Comparison of ENCODE assay signal across 9 mouse cellular contexts in genomic region chr9:90164670-90165453, GRCm38 (mm10). TPM values are rescaled to one million over a fixed set of nuclear protein-coding genes. Genes with fewer than 3 reads are reported as not detected.
DNase-seq lines count a peak whose midpoint lies in the region; ATAC-seq and TF ChIP-seq lines count a peak whose summit lies in the region.
"Had no signal": no experiment of that assay in that cellular context is flagged by ENCODE, and none has a peak within 500 bp of the region (broad histone marks: within the 10 kb centered on the region; RNA-seq: fewer than 3 reads in every experiment).

No protein-coding gene starts in this region.

- H3K36me3 ChIP-seq in embryonic facial prominence, embryonic 15.5 days: no peaks in the 10 kb centered on the region
- H3K36me3 ChIP-seq in hindbrain, embryonic 12.5 days: no peaks in the 10 kb centered on the region
- no peaks in the 10 kb centered on the region for H3K36me3 ChIP-seq in midbrain, postnatal 0 days (ENCODE audit: insufficient read depth, low read length)

- no peak overlapping the region for H3K9ac ChIP-seq in embryonic facial prominence, embryonic 15.5 days
- H3K9ac ChIP-seq in hindbrain, embryonic 12.5 days: no peak overlapping the region
- H3K9ac ChIP-seq in midbrain, postnatal 0 days (replicated peaks; ENCODE audit: low read length, poor library complexity, severe bottlenecking): no peak overlapping the region

- peak; percentile 49 for TF ChIP-seq CTCF in layer of hippocampus, adult 2 months (conservative IDR thresholded peaks at IDR 0.05)
- TF ChIP-seq CTCF in midbrain, postnatal 0 days (IDR thresholded peaks at IDR 0.05): no peak

- peak overlapping the region; percentile 90; the same call in 1 of the 2 replicates for H3K4me2 ChIP-seq in embryonic facial prominence, embryonic 15.5 days (replicated peaks)
- H3K4me2 ChIP-seq in hindbrain, embryonic 12.5 days (replicated peaks): peak overlapping the region; percentile 92
- peak overlapping the region; percentile 99; the same call in 1 of the 2 replicates for H3K4me2 ChIP-seq in midbrain, postnatal 0 days (ENCODE audit: low read depth, low read length, poor library complexity, severe bottlenecking)

- no peaks in the 10 kb centered on the region for H3K9me3 ChIP-seq in embryonic facial prominence, embryonic 15.5 days (replicated peaks)
- no peaks in the 10 kb centered on the region for H3K9me3 ChIP-seq in hindbrain, embryonic 12.5 days (replicated peaks)
- no peaks in the 10 kb centered on the region for H3K9me3 ChIP-seq in midbrain, postnatal 0 days (ENCODE audit: low read length)

- DNase-seq in layer of hippocampus, adult 2 months (ENCODE audit: low spot score in 2 of 2): no peak
- no peak for DNase-seq in layer of hippocampus, adult 9-10 months (ENCODE audit: low spot score)
- no peak for DNase-seq in midbrain, postnatal 0 days (ENCODE audit: low spot score)
- DNase-seq in cerebellum, postnatal 25 days: no peak
- no peak for DNase-seq in left cerebral cortex, postnatal 36 days (ENCODE audit: low spot score in 2 of 2)
- DNase-seq in left cerebral cortex, postnatal 4 days: no peak

- 53% methylated on average over 4 of the region's 4 CpGs for WGBS in embryonic facial prominence, embryonic 15.5 days
- 69% methylated on average over 4 of the region's 4 CpGs for WGBS in hindbrain, embryonic 12.5 days
- 43% methylated on average over 4 of the region's 4 CpGs for WGBS in midbrain, postnatal 0 days

- H3K27ac ChIP-seq in layer of hippocampus, adult 2 months: no peak overlapping the region
- H3K27ac ChIP-seq in embryonic facial prominence, embryonic 15.5 days (replicated peaks): no peak overlapping the region
- no peak overlapping the region for H3K27ac ChIP-seq in hindbrain, embryonic 12.5 days
- H3K27ac ChIP-seq in midbrain, postnatal 0 days (ENCODE audit: low read depth, low read length): no peak overlapping the region
- H3K27ac ChIP-seq: macrophage had no signal

- intact Hi-C loops in left cerebral cortex, postnatal 36 days (cut with DNase I): no loop called here
- intact Hi-C loops in left cerebral cortex, postnatal 4 days (cut with DNase I): no loop called here

- no peak for ATAC-seq in embryonic facial prominence, embryonic 15.5 days (ENCODE audit: insufficient number of reproducible peaks, low FRiP score, low TSS enrichment, low read depth)
- no peak for ATAC-seq in hindbrain, embryonic 12.5 days (ENCODE audit: low FRiP score)
- ATAC-seq in midbrain, postnatal 0 days (ENCODE audit: low FRiP score): no peak

- no peak overlapping the region for H3K4me3 ChIP-seq in layer of hippocampus, adult 2 months
- H3K4me3 ChIP-seq in embryonic facial prominence, embryonic 15.5 days (replicated peaks): no peak overlapping the region; the same call in 1 of the 2 replicates
- H3K4me3 ChIP-seq in hindbrain, embryonic 12.5 days: peak overlapping the region; percentile 78; the same call in 1 of the 2 replicates
- no peak overlapping the region for H3K4me3 ChIP-seq in midbrain, postnatal 0 days (ENCODE audit: low read depth, low read length)

- H3K27me3 ChIP-seq in embryonic facial prominence, embryonic 15.5 days: no peaks in the 10 kb centered on the region
- H3K27me3 ChIP-seq in hindbrain, embryonic 12.5 days: no peaks in the 10 kb centered on the region
- H3K27me3 ChIP-seq in midbrain, postnatal 0 days (ENCODE audit: insufficient read depth, low read length): no peaks in the 10 kb centered on the region

- H3K4me1 ChIP-seq in embryonic facial prominence, embryonic 15.5 days: peaks cover 11% of the 10 kb centered on the region
- H3K4me1 ChIP-seq in hindbrain, embryonic 12.5 days: peaks cover 20% of the 10 kb centered on the region
- no peaks in the 10 kb centered on the region for H3K4me1 ChIP-seq in midbrain, postnatal 0 days (ENCODE audit: insufficient read depth, low read length)

RNA-seq across cellular contexts. Expression of gene Adamts7, which starts 2.0 kb away (rescaled TPM):
- total RNA-seq in layer of hippocampus, adult 2 months (2021): under 1 TPM; 0.59 to 0.97 TPM
- polyA plus RNA-seq in embryonic facial prominence, embryonic 15.5 days (2015; fragmentation: Nextera tagmentation; extraction: Ambion mirVana): 14.7 and 15.6 TPM in 2 replicates
- polyA plus RNA-seq in hindbrain, embryonic 12.5 days (2016; fragmentation: Nextera tagmentation; extraction: Ambion mirVana): 23.4 and 28.0 TPM in 2 replicates
- 8.9 and 12.5 TPM in 2 replicates for total RNA-seq in midbrain, postnatal 0 days (2014; rRNA removed)
- 2.5 and 3.1 TPM in 2 replicates for polyA plus RNA-seq in midbrain, postnatal 0 days (2015; fragmentation: Nextera tagmentation; extraction: Ambion mirVana)
- under 1 TPM; 0.30 to 0.43 TPM for total RNA-seq in left cerebral cortex, postnatal 36 days (2021)
- 10 to 100 TPM in 1 of 2 experiments, 1 to 10 TPM in 1; 7.3 to 10.8 TPM for total RNA-seq in left cerebral cortex, postnatal 4 days (2021)
- polyA plus RNA-seq: macrophage had no signal

RNA-seq across cellular contexts. Expression of gene Morf4l1, which starts 50.3 kb away (rescaled TPM):
- total RNA-seq in layer of hippocampus, adult 2 months (2021): 100 to 1,000 TPM; 429 to 442 TPM
- 429 and 455 TPM in 2 replicates for polyA plus RNA-seq in embryonic facial prominence, embryonic 15.5 days (2015; fragmentation: Nextera tagmentation; extraction: Ambion mirVana)
- polyA plus RNA-seq in hindbrain, embryonic 12.5 days (2016; fragmentation: Nextera tagmentation; extraction: Ambion mirVana): 512 and 551 TPM in 2 replicates
- total RNA-seq in midbrain, postnatal 0 days (2014; rRNA removed): 241 and 283 TPM in 2 replicates
- 652 and 688 TPM in 2 replicates for polyA plus RNA-seq in midbrain, postnatal 0 days (2015; fragmentation: Nextera tagmentation; extraction: Ambion mirVana)
- 100 to 1,000 TPM; 412 to 425 TPM for total RNA-seq in left cerebral cortex, postnatal 36 days (2021)
- 100 to 1,000 TPM; 436 to 445 TPM for total RNA-seq in left cerebral cortex, postnatal 4 days (2021)
